Mouse (Mus musculus) bone marrow, adult 2 months (tissue): ENCODE results near the gene Ccr3.

Experiments used
- CTCF ChIP-seq: fragments of 200-500 bp; IDR thresholded peaks from 2 replicates; pipeline ENCODE4 v1.5.1; 2011; ENCODE audit warnings: low read length, control low read depth; ENCODE audit not compliant: control insufficient read depth, insufficient read depth
- POLR2A ChIP-seq: fragments of 200-500 bp; IDR thresholded peaks from 2 replicates; pipeline ENCODE4 v1.6.1; 2011; ENCODE audit warnings: low read depth, mild to moderate bottlenecking, control low read depth, low read length, borderline replicate concordance; ENCODE audit not compliant: control insufficient read depth

- TF ChIP-seq CTCF = no peak
- no peak for TF ChIP-seq POLR2A
Observed at GRCm38 (mm10) chr9:124071506-124071905, 49.7 kb downstream of the Ccr3 start.
